Mouse (Mus musculus): Measurements from ENCODE around the gene Ipp. TPM values are rescaled to one million over a fixed set of nuclear protein-coding genes. Genes with fewer than 3 reads are reported as not detected.
A peak's percentile ranks its signal among the peaks of the same experiment; 100 is the strongest.

Ipp gene
- polyA plus RNA-seq, 1 experiment from 2014 or later, result 18.4 TPM

DNA sequence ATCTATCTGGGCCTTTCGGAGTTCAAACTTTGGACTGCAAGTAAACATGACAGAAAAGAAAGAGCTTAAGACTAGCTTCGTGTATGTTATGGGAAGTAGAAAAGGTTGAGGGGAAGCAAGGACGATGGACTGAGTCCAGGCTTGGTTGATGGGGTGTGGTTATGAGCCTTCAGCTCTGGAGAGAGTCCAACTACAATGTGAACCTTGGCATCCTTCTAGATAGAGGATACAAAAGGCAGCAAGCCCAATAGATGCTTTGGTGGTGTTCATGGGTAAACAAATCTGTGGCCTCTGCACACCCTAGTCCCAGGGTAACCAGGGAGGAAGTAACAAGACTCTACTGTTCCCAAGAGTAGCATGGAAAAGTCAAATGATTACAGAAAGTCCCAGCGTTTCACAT lies 14.9 kb upstream of the Ipp start:
- Histone ChIP-seq H3K4me1 (replicated peaks; ENCODE audit: control insufficient read depth, insufficient read depth, low read length) (peaks cover 8% of the 10 kb centered on the region), H3K9me3 (ENCODE audit: control insufficient read depth, low read length) (peaks cover 4% of the 10 kb centered on the region; the same call in 1 of the 2 replicates), H3K27me3 (replicated peaks; ENCODE audit: control insufficient read depth, insufficient read depth, low read length) (no peaks in the 10 kb centered on the region), H3K36me3 (ENCODE audit: control insufficient read depth, insufficient read depth) (no peaks in the 10 kb centered on the region), H3K27ac (ENCODE audit: low read length) (no peak overlapping the region), H3K9ac (replicated peaks; ENCODE audit: low read depth, low read length) (no peak overlapping the region), H3K4me3 (replicated peaks; ENCODE audit: low read length) (no peak overlapping the region), H3K4me2 (ENCODE audit: low read length) (no peak overlapping the region)
- no peak for ATAC-seq
- 84% methylated on average over 4 of the region's 4 CpGs for WGBS

DNA sequence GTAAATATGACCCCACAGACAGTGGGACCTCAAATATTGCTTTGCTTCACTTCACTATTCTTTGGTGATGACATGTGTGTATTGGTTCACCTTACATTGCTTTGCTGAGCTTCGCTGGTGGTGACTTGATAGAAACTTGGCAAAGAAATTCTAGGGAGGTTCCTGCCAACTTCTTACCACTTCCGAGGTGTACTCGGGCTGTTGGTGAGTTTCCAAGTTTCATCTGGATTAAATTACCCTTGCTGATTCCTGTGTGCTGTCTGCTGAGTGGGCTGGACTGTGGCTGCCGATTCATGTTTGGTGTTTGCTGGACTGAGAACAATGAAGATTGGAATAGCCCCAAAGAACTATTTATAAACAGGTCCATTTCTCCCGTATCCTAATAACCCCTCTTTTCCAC lies 13.7 kb upstream of the Ipp start:
- no peaks in the 10 kb centered on the region for H3K27me3 ChIP-seq (replicated peaks; ENCODE audit: control insufficient read depth, insufficient read depth, low read length)
- H3K4me1 ChIP-seq (replicated peaks; ENCODE audit: control insufficient read depth, insufficient read depth, low read length), result peaks cover 8% of the 10 kb centered on the region
- H3K9me3 ChIP-seq (ENCODE audit: control insufficient read depth, low read length), result peaks cover 4% of the 10 kb centered on the region; the same call in 1 of the 2 replicates
- H3K4me2 ChIP-seq (ENCODE audit: low read length), result no peak overlapping the region
- no peak for ATAC-seq
- 50% methylated on average over 5 of the region's 5 CpGs for WGBS
- no peak overlapping the region for H3K9ac ChIP-seq (replicated peaks; ENCODE audit: low read depth, low read length)
- H3K36me3 ChIP-seq (ENCODE audit: control insufficient read depth, insufficient read depth), result no peaks in the 10 kb centered on the region
- no peak overlapping the region for H3K27ac ChIP-seq (ENCODE audit: low read length)
- H3K4me3 ChIP-seq (replicated peaks; ENCODE audit: low read length), result no peak overlapping the region

DNA sequence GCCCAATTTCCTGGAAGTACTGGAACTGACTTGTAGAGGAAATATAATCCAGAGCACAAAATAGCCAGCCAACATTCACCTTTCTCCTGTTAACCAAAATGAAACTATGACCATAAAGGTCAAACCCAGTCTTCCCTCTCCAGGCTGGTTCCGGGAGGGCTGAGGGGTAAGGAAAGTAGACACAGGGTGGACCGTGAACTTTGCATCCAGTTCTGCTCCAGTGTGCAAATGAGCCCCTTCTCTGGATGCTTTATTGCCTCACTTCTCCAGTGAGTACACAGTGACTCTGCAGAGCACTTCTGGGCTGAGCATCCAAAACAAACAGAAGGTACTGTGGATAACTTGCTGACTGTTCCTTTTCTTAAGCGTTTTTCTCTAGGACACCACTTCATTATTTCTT lies 7.4 kb upstream of the Ipp start:
- no peak overlapping the region for H3K4me2 ChIP-seq (ENCODE audit: low read length)
- no peaks in the 10 kb centered on the region for H3K9me3 ChIP-seq (ENCODE audit: control insufficient read depth, low read length)
- no peaks in the 10 kb centered on the region for H3K36me3 ChIP-seq (ENCODE audit: control insufficient read depth, insufficient read depth)
- H3K4me1 ChIP-seq (replicated peaks; ENCODE audit: control insufficient read depth, insufficient read depth, low read length), result no peaks in the 10 kb centered on the region
- H3K4me3 ChIP-seq (replicated peaks; ENCODE audit: low read length), result no peak overlapping the region
- no peak overlapping the region for H3K27ac ChIP-seq (ENCODE audit: low read length)
- H3K9ac ChIP-seq (replicated peaks; ENCODE audit: low read depth, low read length), result no peak overlapping the region
- H3K27me3 ChIP-seq (replicated peaks; ENCODE audit: control insufficient read depth, insufficient read depth, low read length), result no peaks in the 10 kb centered on the region
- no peak for ATAC-seq
- WGBS, result 81% methylated on average over 3 of the region's 3 CpGs

DNA sequence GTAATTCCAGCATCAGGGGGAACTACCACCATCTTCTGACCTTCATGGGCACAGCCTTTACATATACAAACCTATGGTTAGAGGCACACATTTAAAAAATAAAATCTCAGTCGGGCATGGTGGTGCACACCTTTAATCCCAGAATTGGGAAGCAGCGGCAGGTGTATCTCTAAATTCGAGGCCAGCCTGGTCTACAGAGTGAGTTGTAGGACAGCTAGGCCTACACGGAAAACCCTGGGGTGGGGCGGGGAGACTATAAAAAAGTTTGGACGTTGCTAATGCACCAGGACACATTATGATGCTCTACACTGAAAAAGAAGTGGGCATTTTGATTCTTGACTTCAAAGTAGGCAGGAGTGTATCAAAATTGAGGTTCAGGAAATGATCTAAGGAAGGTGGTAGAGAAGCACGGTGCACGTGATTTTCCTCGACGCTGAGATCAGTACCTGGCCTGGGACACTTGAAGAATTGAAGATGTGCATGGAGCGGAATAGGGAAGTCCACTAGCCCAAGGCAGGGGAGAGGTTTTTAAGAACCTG lies 394 bp upstream of the Ipp start:
- Histone ChIP-seq H3K4me3 (replicated peaks; ENCODE audit: low read length) (peak overlapping the region; percentile 79), H3K4me2 (ENCODE audit: low read length) (peak overlapping the region; percentile 71)
- peak; percentile 39 for ATAC-seq

DNA sequence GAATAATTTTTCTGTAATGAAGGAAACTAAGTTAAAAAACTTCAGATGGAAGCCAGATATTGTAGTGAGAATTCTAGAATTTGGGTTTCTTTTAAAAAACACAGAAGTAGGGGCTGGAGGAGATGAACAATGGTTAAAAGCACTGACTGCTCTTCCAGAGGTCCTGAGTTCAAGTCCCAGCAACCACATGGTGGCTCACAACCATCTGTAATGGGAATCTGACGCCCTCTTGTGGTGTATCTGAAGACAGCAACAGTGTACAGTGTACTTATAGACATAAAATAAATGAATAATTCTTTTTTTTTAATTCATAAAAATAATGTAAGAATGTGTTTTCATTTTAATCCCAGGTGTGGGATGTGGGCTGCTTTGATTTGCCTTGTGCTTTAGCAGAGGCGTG lies 23.8 kb downstream of the Ipp start:
- WGBS, result 69% methylated on average over 2 of the region's 2 CpGs
- no peak overlapping the region for H3K4me3 ChIP-seq (replicated peaks; ENCODE audit: low read length)
- no peaks in the 10 kb centered on the region for H3K27me3 ChIP-seq (replicated peaks; ENCODE audit: control insufficient read depth, insufficient read depth, low read length)
- H3K36me3 ChIP-seq (ENCODE audit: control insufficient read depth, insufficient read depth), result peaks cover 13% of the 10 kb centered on the region
- H3K27ac ChIP-seq (ENCODE audit: low read length), result no peak overlapping the region
- no peak overlapping the region for H3K4me2 ChIP-seq (ENCODE audit: low read length)
- no peak for ATAC-seq
- no peak overlapping the region for H3K9ac ChIP-seq (replicated peaks; ENCODE audit: low read depth, low read length)
- no peaks in the 10 kb centered on the region for H3K4me1 ChIP-seq (replicated peaks; ENCODE audit: control insufficient read depth, insufficient read depth, low read length)
- no peaks in the 10 kb centered on the region for H3K9me3 ChIP-seq (ENCODE audit: control insufficient read depth, low read length)

More for the DNA sequence above, 394 bp upstream of the Ipp start:
- WGBS, result 27% methylated on average over 11 of the region's 11 CpGs
- Histone ChIP-seq H3K27ac (ENCODE audit: low read length) (peak overlapping the region; percentile 89), H3K9me3 (ENCODE audit: control insufficient read depth, low read length) (no peaks in the 10 kb centered on the region), H3K36me3 (ENCODE audit: control insufficient read depth, insufficient read depth) (no peaks in the 10 kb centered on the region), H3K9ac (replicated peaks; ENCODE audit: low read depth, low read length) (peak overlapping the region; percentile 68), H3K4me1 (replicated peaks; ENCODE audit: control insufficient read depth, insufficient read depth, low read length) (peaks cover 13% of the 10 kb centered on the region), H3K27me3 (replicated peaks; ENCODE audit: control insufficient read depth, insufficient read depth, low read length) (no peaks in the 10 kb centered on the region)

DNA sequence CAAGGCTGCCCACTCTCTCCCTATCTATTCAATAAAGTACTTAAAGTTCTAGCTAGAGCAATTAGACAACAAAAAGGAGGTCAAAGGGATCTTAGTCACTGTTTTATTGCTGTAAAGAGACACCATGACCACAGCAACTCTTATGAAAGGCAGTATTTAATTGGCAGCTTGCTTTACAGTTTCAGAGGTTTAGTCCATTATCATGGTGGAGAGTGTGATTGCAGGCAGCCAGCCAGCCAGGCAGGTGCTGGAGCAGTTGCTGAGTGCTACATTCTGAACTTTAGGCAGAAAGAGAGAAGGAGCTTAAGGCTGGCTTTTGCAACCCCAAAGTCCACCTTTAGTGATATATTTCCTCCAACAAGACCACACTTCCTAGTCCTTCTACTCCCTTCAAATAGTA lies 29.0 kb downstream of the Ipp start:
- H3K4me1 ChIP-seq (replicated peaks; ENCODE audit: control insufficient read depth, insufficient read depth, low read length), result no peaks in the 10 kb centered on the region
- H3K9ac ChIP-seq (replicated peaks; ENCODE audit: low read depth, low read length), result no peak overlapping the region
- no peaks in the 10 kb centered on the region for H3K9me3 ChIP-seq (ENCODE audit: control insufficient read depth, low read length)
- no peak overlapping the region for H3K4me3 ChIP-seq (replicated peaks; ENCODE audit: low read length)
- H3K27ac ChIP-seq (ENCODE audit: low read length), result no peak overlapping the region
- peaks cover 8% of the 10 kb centered on the region; the same call in 1 of the 2 replicates for H3K36me3 ChIP-seq (ENCODE audit: control insufficient read depth, insufficient read depth)
- ATAC-seq, result no peak
- no peaks in the 10 kb centered on the region for H3K27me3 ChIP-seq (replicated peaks; ENCODE audit: control insufficient read depth, insufficient read depth, low read length)
- no peak overlapping the region for H3K4me2 ChIP-seq (ENCODE audit: low read length)

DNA sequence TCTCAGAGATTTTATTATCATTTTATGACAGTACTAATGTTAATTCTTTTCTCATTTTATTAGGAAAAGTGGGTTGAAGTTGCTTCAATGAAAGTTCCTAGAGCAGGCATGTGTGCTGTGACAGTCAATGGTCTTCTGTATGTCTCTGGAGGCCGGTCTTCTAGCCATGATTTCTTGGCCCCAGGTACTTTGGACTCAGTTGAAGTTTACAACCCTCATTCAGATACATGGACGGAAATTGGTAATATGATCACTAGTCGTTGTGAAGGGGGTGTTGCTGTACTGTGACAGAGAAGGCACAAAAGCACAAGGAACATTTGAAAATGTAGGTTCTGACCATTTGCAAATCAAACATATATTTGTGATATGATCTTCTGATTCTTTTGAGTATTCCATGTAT lies 30.4 kb downstream of the Ipp start:
- peaks cover 8% of the 10 kb centered on the region for H3K36me3 ChIP-seq (ENCODE audit: control insufficient read depth, insufficient read depth)
- ATAC-seq, result no peak
- no peak overlapping the region for H3K27ac ChIP-seq (ENCODE audit: low read length)
- no peaks in the 10 kb centered on the region for H3K4me1 ChIP-seq (replicated peaks; ENCODE audit: control insufficient read depth, insufficient read depth, low read length)
- no peaks in the 10 kb centered on the region for H3K27me3 ChIP-seq (replicated peaks; ENCODE audit: control insufficient read depth, insufficient read depth, low read length)
- no peak overlapping the region for H3K4me3 ChIP-seq (replicated peaks; ENCODE audit: low read length)
- 92% methylated on average over 3 of the region's 3 CpGs for WGBS
- no peak overlapping the region for H3K4me2 ChIP-seq (ENCODE audit: low read length)
- H3K9ac ChIP-seq (replicated peaks; ENCODE audit: low read depth, low read length), result no peak overlapping the region
- no peaks in the 10 kb centered on the region for H3K9me3 ChIP-seq (ENCODE audit: control insufficient read depth, low read length)

DNA sequence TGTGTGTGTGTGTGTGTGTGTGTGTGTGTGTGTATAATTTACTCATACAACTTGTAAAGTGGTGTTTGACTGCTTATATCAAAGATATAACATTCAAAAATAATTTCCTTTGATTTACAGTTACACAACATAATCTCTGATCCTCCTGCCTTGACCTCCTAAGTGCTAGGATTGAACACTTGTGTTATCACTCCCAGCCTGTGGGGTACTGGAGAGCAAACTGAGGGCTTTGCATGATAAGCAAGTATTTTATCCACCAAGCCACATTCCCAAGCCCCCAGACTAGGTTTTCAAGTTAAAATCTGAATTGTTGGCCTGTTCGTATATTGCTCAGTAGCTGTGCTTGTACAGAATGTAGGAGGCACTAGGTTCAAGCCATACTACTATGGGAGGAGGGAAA lies 43.1 kb downstream of the Ipp start:
- Histone ChIP-seq H3K27me3 (replicated peaks; ENCODE audit: control insufficient read depth, insufficient read depth, low read length) (no peaks in the 10 kb centered on the region), H3K4me2 (ENCODE audit: low read length) (no peak overlapping the region), H3K36me3 (ENCODE audit: control insufficient read depth, insufficient read depth) (no peaks in the 10 kb centered on the region; the same call in 1 of the 2 replicates), H3K27ac (ENCODE audit: low read length) (no peak overlapping the region), H3K9ac (replicated peaks; ENCODE audit: low read depth, low read length) (no peak overlapping the region), H3K4me1 (replicated peaks; ENCODE audit: control insufficient read depth, insufficient read depth, low read length) (no peaks in the 10 kb centered on the region; the same call in 1 of the 2 replicates), H3K4me3 (replicated peaks; ENCODE audit: low read length) (no peak overlapping the region), H3K9me3 (ENCODE audit: control insufficient read depth, low read length) (no peaks in the 10 kb centered on the region)
- ATAC-seq, result no peak
- WGBS, result 86% methylated on average over 1 of the region's 1 CpGs

DNA sequence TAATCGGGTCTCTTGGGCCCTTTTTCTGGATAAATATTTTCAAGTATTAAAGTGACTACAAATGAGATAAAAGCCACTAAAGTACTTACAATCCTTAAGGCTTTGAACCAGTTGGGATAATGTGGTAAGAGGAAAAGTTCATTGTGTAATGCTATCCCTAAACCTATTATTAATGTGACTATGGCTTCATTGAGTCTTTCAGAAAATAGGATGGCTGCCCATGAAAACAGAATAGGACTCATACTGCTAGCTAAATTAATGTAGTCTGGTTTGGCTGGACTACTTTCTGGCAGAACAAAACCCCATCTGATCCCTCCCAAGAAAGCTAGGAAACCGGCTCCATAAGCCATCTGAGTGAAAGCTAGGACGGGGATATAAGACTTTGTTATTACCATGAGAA lies 45.7 kb downstream of the Ipp start:
- no peak overlapping the region for H3K4me3 ChIP-seq (replicated peaks; ENCODE audit: low read length)

More for the DNA sequence above, 45.7 kb downstream of the Ipp start:
- Histone ChIP-seq H3K27me3 (replicated peaks; ENCODE audit: control insufficient read depth, insufficient read depth, low read length) (no peaks in the 10 kb centered on the region), H3K36me3 (ENCODE audit: control insufficient read depth, insufficient read depth) (no peaks in the 10 kb centered on the region; the same call in 1 of the 2 replicates), H3K27ac (ENCODE audit: low read length) (no peak overlapping the region), H3K4me1 (replicated peaks; ENCODE audit: control insufficient read depth, insufficient read depth, low read length) (peaks cover 5% of the 10 kb centered on the region; the same call in 1 of the 2 replicates), H3K9ac (replicated peaks; ENCODE audit: low read depth, low read length) (no peak overlapping the region), H3K4me2 (ENCODE audit: low read length) (no peak overlapping the region), H3K9me3 (ENCODE audit: control insufficient read depth, low read length) (no peaks in the 10 kb centered on the region)
- ATAC-seq, result no peak
- WGBS, result 82% methylated on average over 3 of the region's 3 CpGs
